Mouse (Mus musculus) liver, embryonic 16.5 days (tissue): ENCODE measurements around the gene Gm49336. TPM values are rescaled to one million over a fixed set of nuclear protein-coding genes. Genes with fewer than 3 reads are reported as not detected.

Source experiments
- ATAC-seq: fragments of 200-750 bp; cut with Nextera tagmentation; 2 replicates; pipeline ENCODE4 v1.8.0; 2017; ENCODE audit warnings: low read depth, mild to moderate bottlenecking, moderate number of reproducible peaks, moderate library complexity
- H3K27ac ChIP-seq: fragments of 300-500 bp; sonication (generic); 2 replicates; pipeline ENCODE4 v1.5.1; 2014; ENCODE audit warnings: mild to moderate bottlenecking, low read length
- H3K27me3 ChIP-seq: fragments of 300-500 bp; sonication (generic); 2 replicates; pipeline ENCODE4 v1.6.1; 2014; ENCODE audit warnings: low read depth, low read length, mixed read lengths; ENCODE audit not compliant: control insufficient read depth, insufficient read depth
- H3K36me3 ChIP-seq: fragments of 300-500 bp; sonication (generic); 2 replicates; pipeline ENCODE4 v1.6.1; 2014; ENCODE audit warnings: mild to moderate bottlenecking; ENCODE audit not compliant: control insufficient read depth, insufficient read depth
- H3K4me1 ChIP-seq: fragments of 300-500 bp; sonication (generic); 2 replicates; pipeline ENCODE4 v1.6.1; 2014; ENCODE audit warnings: low read depth, low read length, mixed read lengths; ENCODE audit not compliant: control insufficient read depth
- H3K4me2 ChIP-seq: fragments of 300-500 bp; sonication (generic); 2 replicates; pipeline ENCODE4 v1.6.1; 2014; ENCODE audit warnings: low read depth, low read length, mixed read lengths
- H3K4me3 ChIP-seq: fragments of 300-500 bp; sonication (generic); 2 replicates; pipeline ENCODE4 v1.5.1; 2014; ENCODE audit warnings: low read depth, mild to moderate bottlenecking, low read length
- H3K9ac ChIP-seq: fragments of 300-500 bp; sonication (generic); 2 replicates; pipeline ENCODE4 v1.6.1; 2014; ENCODE audit warnings: low read depth, low read length
- H3K9me3 ChIP-seq: fragments of 300-500 bp; sonication (generic); replicated peaks from 2 replicates; pipeline ENCODE4 v1.6.1; 2016; ENCODE audit warnings: low read length; ENCODE audit not compliant: control insufficient read depth
- WGBS: fragments of 180-500 bp; shearing (Covaris S2); extraction: QIAGEN DNeasy Blood & Tissue Kit; methylation state at CpG from one replicate; pipeline ENCODE4 v1.1.7; 2014; ENCODE audit not compliant: insufficient replicate concordance; 5-methylcytosine and 5-hydroxymethylcytosine counted together
- microRNA counts: library from miRNA; unstranded; fragments of <30 nt; microRNA quantifications from one replicate; lab custom pipeline; 2016
- microRNA-seq: library from miRNA; unstranded; fragments of <30 nt; microRNA quantifications from one replicate; pipeline ENCODE4, GENCODE M21; 2016
- polyA plus RNA-seq: library from polyadenylated mRNA; unstranded; fragments of >200 nt; fragmentation: Nextera tagmentation; extraction: Ambion mirVana; gene quantifications from 2 replicates; pipeline ENCODE4 v1.2.1, GENCODE M21; 2015

Gene Gm49336
- polyA plus RNA-seq, 1 experiment from 2014 or later: 25.0 TPM

DNA sequence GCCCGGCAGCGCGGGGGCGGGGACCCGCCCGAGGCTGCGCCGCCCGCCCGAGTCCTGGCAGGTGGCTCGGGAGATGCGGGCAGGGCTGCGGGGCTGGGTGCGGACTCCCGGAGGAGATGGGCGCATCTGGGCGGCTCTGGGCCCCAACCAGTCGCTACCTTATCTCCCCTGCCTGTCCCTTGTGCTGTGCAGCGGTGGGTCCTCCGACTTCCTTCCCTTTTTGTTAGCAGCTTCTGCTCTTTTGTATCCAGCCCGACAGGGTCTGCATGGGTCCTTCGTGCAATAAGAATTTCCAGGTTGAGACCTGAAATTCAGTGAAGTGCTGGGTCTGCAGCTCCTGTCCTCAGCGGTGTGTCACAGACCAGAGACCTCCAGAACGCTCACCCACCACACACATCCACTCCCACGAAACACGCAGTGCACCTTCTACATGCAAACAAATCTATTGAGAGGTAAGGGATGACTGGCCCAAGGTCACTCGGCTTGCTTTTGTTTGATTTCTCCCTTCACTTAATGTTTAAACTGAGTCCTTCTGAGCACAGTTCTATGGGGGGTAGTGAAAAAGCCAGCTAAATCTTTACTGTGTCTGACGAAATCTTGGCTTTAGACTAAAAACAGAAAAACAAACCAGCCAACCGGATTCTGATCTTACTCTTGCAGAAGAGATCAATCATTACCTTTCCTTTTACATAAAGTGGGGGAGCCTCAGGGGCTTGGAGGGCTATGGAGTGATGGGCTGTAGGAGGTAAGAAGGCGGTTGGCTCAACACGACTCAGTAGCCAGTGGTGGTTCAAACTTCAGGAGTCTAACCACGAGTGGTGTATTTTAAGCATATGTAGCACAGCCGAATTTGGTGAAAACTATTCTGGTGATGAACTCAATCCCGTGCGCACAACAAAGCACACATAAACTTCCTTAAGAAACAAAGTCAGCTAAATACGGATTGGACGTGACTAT lies 73.4 kb downstream of the Gm49336 start:
- H3K9me3 ChIP-seq: no peaks in the 10 kb centered on the region
- H3K9ac ChIP-seq: peak overlapping the region; percentile 56
- H3K4me3 ChIP-seq: peak overlapping the region; percentile 63
- peaks cover 10% of the 10 kb centered on the region for H3K4me1 ChIP-seq
- H3K27ac ChIP-seq: peak overlapping the region; percentile 70
- peaks cover 26% of the 10 kb centered on the region for H3K27me3 ChIP-seq
- WGBS: 5% methylated on average over 35 of the region's 37 CpGs
- ATAC-seq: peak; percentile 46
- H3K4me2 ChIP-seq: peak overlapping the region; percentile 67
- no peaks in the 10 kb centered on the region for H3K36me3 ChIP-seq

GRCm38 (mm10) chr14:60176891-60177613 lies 74.3 kb downstream of the Gm49336 start:
- ATAC-seq: peak; percentile 86
- H3K9ac ChIP-seq: peak overlapping the region; percentile 56
- no peaks in the 10 kb centered on the region for H3K36me3 ChIP-seq
- no peaks in the 10 kb centered on the region for H3K9me3 ChIP-seq
- H3K4me2 ChIP-seq: peak overlapping the region; percentile 67
- peak overlapping the region; percentile 70 for H3K27ac ChIP-seq
- peaks cover 26% of the 10 kb centered on the region for H3K27me3 ChIP-seq
- WGBS: under 1% methylated on average over 82 of the region's 84 CpGs
- H3K4me1 ChIP-seq: peaks cover 10% of the 10 kb centered on the region
- peak overlapping the region; percentile 63 for H3K4me3 ChIP-seq

DNA sequence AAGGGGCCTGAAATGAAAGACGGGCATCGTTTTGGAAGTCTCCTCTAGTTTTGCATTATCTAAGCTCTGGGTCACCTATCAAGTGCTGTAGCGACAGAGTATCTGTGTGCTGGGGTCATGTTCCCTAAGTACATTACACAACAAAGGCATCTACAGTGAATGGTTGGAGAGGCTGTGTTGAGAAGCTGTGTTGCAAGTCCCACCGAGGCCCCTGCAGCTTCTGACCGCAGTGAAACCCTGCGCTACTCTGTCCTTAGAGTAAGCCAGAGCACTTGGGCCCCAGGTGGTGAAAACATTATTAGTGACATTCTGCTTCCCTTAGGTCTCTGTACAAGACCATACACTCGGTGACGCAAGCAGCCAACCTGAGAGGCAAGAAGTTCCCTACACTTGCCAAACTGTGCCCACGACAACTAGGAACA lies 74.8 kb downstream of the Gm49336 start:
- Histone ChIP-seq H3K4me1 (peaks cover 10% of the 10 kb centered on the region), H3K9me3 (no peaks in the 10 kb centered on the region), H3K4me2 (peak overlapping the region; percentile 67), H3K27me3 (peaks cover 26% of the 10 kb centered on the region), H3K27ac (peak overlapping the region; percentile 70), H3K9ac (peak overlapping the region; percentile 39; the same call in 1 of the 2 replicates), H3K4me3 (peak overlapping the region; percentile 63), H3K36me3 (no peaks in the 10 kb centered on the region)
- peak; percentile 32 for ATAC-seq
- WGBS: 19% methylated on average over 9 of the region's 9 CpGs

DNA sequence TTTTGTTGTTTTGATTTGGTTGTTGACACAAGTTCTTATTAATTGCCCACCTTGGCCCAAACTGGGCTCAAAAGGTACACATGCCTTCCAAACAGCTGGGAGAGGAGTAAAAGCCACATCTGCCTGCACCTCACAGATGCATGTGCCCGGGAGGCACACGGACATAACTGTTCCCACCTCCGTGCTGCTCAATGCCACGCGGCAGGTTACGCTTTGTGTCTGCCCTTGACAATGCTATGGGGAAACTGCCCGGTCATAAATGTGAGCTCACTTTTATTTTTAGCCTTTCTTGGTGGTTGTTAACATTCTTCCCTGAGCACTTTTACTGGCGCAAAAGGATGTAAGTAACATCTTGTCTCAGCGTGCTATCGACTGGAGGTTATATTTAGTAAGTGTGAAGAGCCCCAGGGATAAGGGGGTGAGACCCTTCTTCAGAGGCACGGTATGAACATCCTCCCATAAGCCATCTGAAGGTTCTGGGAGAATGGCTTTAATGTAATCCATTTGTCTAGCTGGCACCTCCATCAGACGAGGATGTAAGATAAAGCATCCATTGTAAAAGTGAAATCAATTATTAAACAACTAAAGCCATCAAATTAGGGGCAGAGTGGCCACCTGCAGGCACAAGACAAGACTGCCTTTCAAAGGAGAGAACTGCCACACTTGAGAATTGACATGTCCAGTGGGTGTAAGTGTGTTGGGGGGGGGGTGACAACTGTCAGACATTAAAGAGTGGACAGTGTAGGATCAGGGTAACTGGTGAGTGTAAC lies 78.8 kb downstream of the Gm49336 start:
- H3K36me3 ChIP-seq: no peaks in the 10 kb centered on the region
- H3K9me3 ChIP-seq: no peaks in the 10 kb centered on the region
- no peak overlapping the region for H3K27ac ChIP-seq
- peaks cover 18% of the 10 kb centered on the region for H3K27me3 ChIP-seq
- H3K4me3 ChIP-seq: no peak overlapping the region
- H3K9ac ChIP-seq: no peak overlapping the region
- WGBS: 59% methylated on average over 12 of the region's 12 CpGs
- no peak for ATAC-seq
- no peak overlapping the region for H3K4me2 ChIP-seq
- peaks cover 4% of the 10 kb centered on the region for H3K4me1 ChIP-seq

DNA sequence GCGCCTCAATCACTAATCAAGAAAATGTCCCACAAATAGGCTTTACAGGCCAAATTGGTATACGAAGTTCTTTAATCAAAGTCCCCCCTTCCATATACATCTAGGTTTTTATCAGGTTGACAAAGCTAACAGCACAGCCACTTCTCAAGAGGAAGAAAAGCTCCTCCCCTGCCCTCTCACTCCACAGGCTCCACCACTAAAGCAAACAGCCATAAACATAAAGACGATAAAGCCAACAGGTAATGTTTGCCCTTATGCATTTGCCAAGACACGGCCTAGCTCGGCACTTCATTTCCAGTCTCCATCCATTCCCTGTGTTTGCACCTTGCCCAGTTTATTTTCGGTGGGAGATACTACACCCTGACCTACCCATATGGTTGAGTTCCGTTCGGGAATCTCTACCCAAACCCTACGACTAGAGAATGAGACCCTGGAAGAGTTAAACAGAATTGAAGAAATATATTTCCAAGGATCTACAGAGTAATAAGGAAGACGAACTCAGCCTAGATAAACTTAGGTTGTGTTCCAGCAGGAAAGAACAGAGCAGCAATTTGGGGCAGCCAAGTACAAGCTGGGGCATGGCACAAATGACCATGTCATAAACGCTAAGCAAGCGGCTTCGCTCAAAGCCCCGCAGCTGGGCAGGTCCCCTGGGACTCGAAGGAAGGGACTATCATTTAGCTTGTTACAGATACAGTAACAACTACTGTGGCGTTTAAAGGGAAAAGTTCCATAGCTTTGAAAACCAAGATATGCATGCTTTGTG lies 80.3 kb downstream of the Gm49336 start:
- Histone ChIP-seq H3K4me2 (no peak overlapping the region), H3K9me3 (no peaks in the 10 kb centered on the region), H3K27me3 (peaks cover 5% of the 10 kb centered on the region), H3K27ac (no peak overlapping the region), H3K4me1 (peaks cover 4% of the 10 kb centered on the region), H3K36me3 (no peaks in the 10 kb centered on the region), H3K9ac (no peak overlapping the region), H3K4me3 (no peak overlapping the region)
- 66% methylated on average over 16 of the region's 16 CpGs for WGBS
- ATAC-seq: no peak

DNA sequence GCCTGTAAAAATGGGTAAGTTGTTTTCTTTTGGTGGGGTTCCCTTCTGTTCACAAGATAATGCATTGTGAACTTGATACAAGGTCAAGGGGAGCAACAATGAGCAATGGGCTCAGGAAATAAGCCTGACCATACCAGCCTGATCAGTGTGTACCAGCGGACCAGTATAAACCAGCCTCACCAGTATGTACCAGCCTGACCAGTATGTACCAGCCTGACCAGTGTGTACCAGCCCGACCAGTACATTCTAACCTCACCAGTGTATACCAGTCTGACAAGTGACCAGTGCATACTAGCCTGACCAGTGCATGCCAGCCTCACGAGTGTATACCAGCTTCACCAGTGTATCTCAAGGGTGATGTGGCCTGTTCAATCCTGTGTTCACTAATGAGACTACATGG lies 87.9 kb downstream of the Gm49336 start:
- Histone ChIP-seq H3K9ac (no peak overlapping the region), H3K4me2 (no peak overlapping the region), H3K27me3 (no peaks in the 10 kb centered on the region), H3K36me3 (no peaks in the 10 kb centered on the region), H3K9me3 (no peaks in the 10 kb centered on the region), H3K4me1 (no peaks in the 10 kb centered on the region), H3K4me3 (no peak overlapping the region), H3K27ac (no peak overlapping the region)
- ATAC-seq: no peak
- WGBS: 51% methylated on average over 3 of the region's 3 CpGs

MicroRNA genes within 50 kb of the gene (microRNA counts, 519-probe panel; counts per million panel counts)
- microRNA mmu-miR-719 (lab: Ali Mortazavi, UCI): 60.7 counts per million

Small RNAs within 50 kb of the gene (microRNA-seq; reads per million reads assigned to microRNA genes)
- not detected for gene Mir719

Other genes with a start within 250 kb of the Gm49336 start
- 4.0 and 5.3 TPM in 2 replicates for gene Atp8a2, start 54.3 kb downstream of the Gm49336 start, polyA plus RNA-seq
- 0.05 and 0.08 TPM in 2 replicates for gene Nupl1, start 76 bp downstream of the Gm49336 start, polyA plus RNA-seq
- gene Mtmr6, start 13.7 kb upstream of the Gm49336 start, polyA plus RNA-seq: 13.1 and 14.2 TPM in 2 replicates
- 0.34 and 0.36 TPM in 2 replicates for gene Amer2, start 121.8 kb upstream of the Gm49336 start, polyA plus RNA-seq